In the genomic region with DNA sequence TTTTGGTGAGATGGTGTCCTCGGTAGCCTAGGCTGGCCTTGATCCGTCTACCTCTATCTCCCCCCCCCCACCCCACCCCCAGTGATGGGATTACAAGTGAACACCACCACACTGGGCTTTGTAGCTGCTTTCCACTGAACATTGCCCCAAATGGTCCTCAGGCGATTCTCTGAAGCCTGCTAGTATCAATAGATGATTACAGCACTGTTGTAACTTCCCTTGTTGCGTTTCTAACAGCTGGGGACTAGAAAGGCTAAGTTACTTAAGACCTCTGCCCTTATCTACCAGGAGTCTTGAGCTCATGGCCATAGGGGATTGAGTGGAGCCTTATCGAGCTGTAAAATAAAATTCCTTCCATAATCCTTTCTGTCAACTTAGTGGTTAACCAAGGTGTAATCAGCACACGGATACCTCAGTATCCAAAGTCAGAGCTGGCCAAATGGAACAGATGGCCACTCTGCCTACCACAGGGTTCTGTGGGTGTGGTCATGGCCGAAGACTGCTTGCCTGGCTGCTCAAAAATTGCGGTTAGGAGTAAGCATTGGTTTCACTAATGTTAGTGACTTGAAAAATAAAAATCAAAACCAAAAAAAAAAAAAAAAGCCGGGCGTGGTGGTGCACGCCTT, we compare ENCODE assay signal across 24 mouse cellular contexts. TPM values are rescaled to one million over a fixed set of nuclear protein-coding genes. Genes with fewer than 3 reads are reported as not detected.
DNase-seq lines count a peak whose midpoint lies in the region; ATAC-seq lines count a peak whose summit lies in the region.
"Had no signal": no experiment of that assay in that cellular context is flagged by ENCODE, and none has a peak within 500 bp of the region (broad histone marks: within the 10 kb centered on the region; RNA-seq: fewer than 3 reads in every experiment).

No protein-coding gene starts in this region.

- no peaks in the 10 kb centered on the region for H3K36me3 ChIP-seq in midbrain, embryonic 16.5 days (ENCODE audit: control insufficient read depth, insufficient read depth, low read length)
- H3K36me3 ChIP-seq in hindbrain, embryonic 12.5 days = no peaks in the 10 kb centered on the region

- peak; percentile 93 for DNase-seq in brain, adult 2 months (ENCODE audit: low read depth, low spot score)
- DNase-seq in cerebellum, adult 11-12 months = peak; percentile 85
- DNase-seq in cerebellum, postnatal 10 days = peak; percentile 74 to 78
- DNase-seq in adrenal gland, adult 2 months = no peak
- DNase-seq: adrenal gland, postnatal 10 days; forebrain, postnatal 0 days; layer of hippocampus, postnatal 36 days; liver, embryonic 13.5 days; lung, embryonic 14.5 days; lung, postnatal 36 days had no signal

- no peak overlapping the region for H3K4me3 ChIP-seq in midbrain, embryonic 16.5 days (ENCODE audit: low read depth, low read length)
- no peak overlapping the region for H3K4me3 ChIP-seq in hindbrain, embryonic 12.5 days
- H3K4me3 ChIP-seq: forebrain, embryonic 10.5 days; hindbrain, embryonic 10.5 days; layer of hippocampus, adult 2 months; limb, embryonic 13.5 days; liver, embryonic 13.5 days; midbrain, embryonic 10.5 days had no signal

- H3K4me1 ChIP-seq in midbrain, embryonic 16.5 days (ENCODE audit: control insufficient read depth, insufficient read depth, low read length) = peaks cover under 1% of the 10 kb centered on the region; the same call in 1 of the 2 replicates
- peaks cover 4% of the 10 kb centered on the region; the same call in 1 of the 2 replicates for H3K4me1 ChIP-seq in hindbrain, embryonic 12.5 days

- no peaks in the 10 kb centered on the region for H3K27me3 ChIP-seq in midbrain, embryonic 16.5 days (ENCODE audit: control insufficient read depth, insufficient read depth, low read depth, low read length)
- H3K27me3 ChIP-seq in hindbrain, embryonic 12.5 days = no peaks in the 10 kb centered on the region
- H3K27me3 ChIP-seq: limb, embryonic 13.5 days; liver, embryonic 13.5 days had no signal

- 93% methylated on average over 11 of the region's 11 CpGs for WGBS in midbrain, embryonic 16.5 days
- WGBS in hindbrain, embryonic 12.5 days = 92% methylated on average over 9 of the region's 11 CpGs

- no peak overlapping the region for H3K4me2 ChIP-seq in midbrain, embryonic 16.5 days (ENCODE audit: low read length)
- H3K4me2 ChIP-seq in hindbrain, embryonic 12.5 days (replicated peaks) = no peak overlapping the region
- H3K4me2 ChIP-seq: heart, embryonic 11.5 days; limb, embryonic 13.5 days; liver, embryonic 13.5 days; lung, embryonic 14.5 days had no signal

- no peaks in the 10 kb centered on the region for H3K9me3 ChIP-seq in midbrain, embryonic 16.5 days (replicated peaks; ENCODE audit: control insufficient read depth, low read length, poor library complexity, severe bottlenecking)
- no peaks in the 10 kb centered on the region for H3K9me3 ChIP-seq in hindbrain, embryonic 12.5 days (replicated peaks)
- H3K9me3 ChIP-seq: forebrain, embryonic 10.5 days; hindbrain, embryonic 10.5 days; limb, embryonic 13.5 days; liver, embryonic 13.5 days; midbrain, embryonic 10.5 days had no signal

- no peak overlapping the region for H3K9ac ChIP-seq in midbrain, embryonic 16.5 days (ENCODE audit: low read depth, low read length)
- H3K9ac ChIP-seq in hindbrain, embryonic 12.5 days = no peak overlapping the region
- H3K9ac ChIP-seq: forebrain, postnatal 0 days; limb, embryonic 13.5 days; liver, embryonic 13.5 days; lung, embryonic 14.5 days had no signal

- H3K27ac ChIP-seq in midbrain, embryonic 16.5 days (ENCODE audit: low read length) = no peak overlapping the region
- no peak overlapping the region for H3K27ac ChIP-seq in hindbrain, embryonic 12.5 days
- H3K27ac ChIP-seq: forebrain, embryonic 10.5 days; hindbrain, embryonic 10.5 days; hindbrain, postnatal 0 days; layer of hippocampus, adult 2 months; limb, embryonic 13.5 days; liver, embryonic 13.5 days; midbrain, embryonic 10.5 days had no signal

- ATAC-seq in megakaryocyte, adult 5-6 weeks (ENCODE audit: poor library complexity, severe bottlenecking) = peak; percentile 31; the same call in 1 of the 2 replicates
- ATAC-seq in midbrain, embryonic 16.5 days = no peak
- ATAC-seq in hindbrain, embryonic 12.5 days (ENCODE audit: low FRiP score) = no peak
- ATAC-seq: activated CD4-positive, CD25-positive, alpha-beta regulatory T cell, adult 4 months; forebrain, postnatal 0 days; hindbrain, postnatal 0 days; intestine, postnatal 0 days had no signal

RNA-seq across cellular contexts. Expression of a gene that starts 6.5 kb away (rescaled TPM):
- 32.8 and 48.3 TPM in 2 replicates for total RNA-seq in megakaryocyte, adult 5-6 weeks (2015)
- total RNA-seq in megakaryocyte, adult 5-6 weeks (2017) = 22.4 and 24.8 TPM in 2 replicates
- 40.5 and 43.8 TPM in 2 replicates for polyA plus RNA-seq in midbrain, embryonic 16.5 days (2015; fragmentation: Nextera tagmentation; extraction: Ambion mirVana)
- polyA plus RNA-seq in hindbrain, embryonic 12.5 days (2016; fragmentation: Nextera tagmentation; extraction: Ambion mirVana) = 45.3 and 48.6 TPM in 2 replicates
- total RNA-seq in adrenal gland, adult 2 months (2021) = 100 to 1,000 TPM in 1 of 2 experiments, 10 to 100 TPM in 1; 92.1 to 138 TPM
- polyA plus RNA-seq in adrenal gland, adult 2 months (2012; rRNA removed) = 141 and 155 TPM in 2 replicates

RNA-seq across cellular contexts. Expression of a gene that starts 33.5 kb away (rescaled TPM):
- total RNA-seq in megakaryocyte, adult 5-6 weeks (2015) = not detected in 2 replicates
- total RNA-seq in megakaryocyte, adult 5-6 weeks (2017) = 0.16 TPM in 1 of 2 replicates, not detected in the other
- 0.21 and 0.26 TPM in 2 replicates for polyA plus RNA-seq in midbrain, embryonic 16.5 days (2015; fragmentation: Nextera tagmentation; extraction: Ambion mirVana)
- polyA plus RNA-seq in hindbrain, embryonic 12.5 days (2016; fragmentation: Nextera tagmentation; extraction: Ambion mirVana) = not detected in 2 replicates
- total RNA-seq in adrenal gland, adult 2 months (2021) = 1 to 10 TPM; 1.5 to 2.6 TPM
- not detected in 2 replicates for polyA plus RNA-seq in adrenal gland, adult 2 months (2012; rRNA removed)
- total RNA-seq: hindbrain, postnatal 0 days; midbrain, postnatal 0 days; neutrophil, adult 5-6 weeks had no signal
- polyA plus RNA-seq: activated CD4-positive, CD25-positive, alpha-beta regulatory T cell, adult 4 months; heart, embryonic 11.5 days; hindbrain, embryonic 10.5 days; intestine, postnatal 0 days; limb, embryonic 13.5 days; liver, embryonic 13.5 days; lung, embryonic 14.5 days had no signal

RNA-seq across cellular contexts. Expression of a gene that starts 42.6 kb away (rescaled TPM):
- 144 and 179 TPM in 2 replicates for total RNA-seq in megakaryocyte, adult 5-6 weeks (2015)
- total RNA-seq in megakaryocyte, adult 5-6 weeks (2017) = 170 and 206 TPM in 2 replicates
- polyA plus RNA-seq in midbrain, embryonic 16.5 days (2015; fragmentation: Nextera tagmentation; extraction: Ambion mirVana) = 95.3 and 101 TPM in 2 replicates
- 131 and 138 TPM in 2 replicates for polyA plus RNA-seq in hindbrain, embryonic 12.5 days (2016; fragmentation: Nextera tagmentation; extraction: Ambion mirVana)
- 10 to 100 TPM; 80.6 to 82.6 TPM for total RNA-seq in adrenal gland, adult 2 months (2021)
- 16.6 and 17.0 TPM in 2 replicates for polyA plus RNA-seq in adrenal gland, adult 2 months (2012; rRNA removed)

RNA-seq across cellular contexts. Expression of a gene that starts 42.8 kb away (rescaled TPM):
- 99.5 and 115 TPM in 2 replicates for total RNA-seq in megakaryocyte, adult 5-6 weeks (2015)
- total RNA-seq in megakaryocyte, adult 5-6 weeks (2017) = 152 and 160 TPM in 2 replicates
- 240 and 245 TPM in 2 replicates for polyA plus RNA-seq in midbrain, embryonic 16.5 days (2015; fragmentation: Nextera tagmentation; extraction: Ambion mirVana)
- polyA plus RNA-seq in hindbrain, embryonic 12.5 days (2016; fragmentation: Nextera tagmentation; extraction: Ambion mirVana) = 291 and 292 TPM in 2 replicates
- total RNA-seq in adrenal gland, adult 2 months (2021) = 100 to 1,000 TPM; 286 to 294 TPM
- polyA plus RNA-seq in adrenal gland, adult 2 months (2012; rRNA removed) = 128 and 181 TPM in 2 replicates
